ENCODE assay signal across 7 mouse cellular contexts in genomic region chr19:23274054-23274724, GRCm38 (mm10). TPM values are rescaled to one million over a fixed set of nuclear protein-coding genes. Genes with fewer than 3 reads are reported as not detected.
DNase-seq lines count a peak whose midpoint lies in the region; ATAC-seq and TF ChIP-seq lines count a peak whose summit lies in the region.

No protein-coding gene starts in this region.

- H3K27me3 ChIP-seq in lung, embryonic 16.5 days (ENCODE audit: control insufficient read depth, insufficient read depth, low read depth, low read length) = no peaks in the 10 kb centered on the region
- H3K27me3 ChIP-seq in forebrain, embryonic 10.5 days (ENCODE audit: poor library complexity, severe bottlenecking) = no peaks in the 10 kb centered on the region
- H3K27me3 ChIP-seq in limb, embryonic 14.5 days (ENCODE audit: control insufficient read depth, insufficient read depth, low read length) = no peaks in the 10 kb centered on the region
- H3K27me3 ChIP-seq in stomach, embryonic 14.5 days (ENCODE audit: control insufficient read depth, insufficient read depth, low read length) = no peaks in the 10 kb centered on the region

- peak; percentile 53 for ATAC-seq in lung, embryonic 16.5 days (ENCODE audit: low read depth)
- ATAC-seq in limb, embryonic 14.5 days (ENCODE audit: low FRiP score, low read depth) = 0 out of 2 replicates have a peak, but pooled peaks have one; percentile 8
- ATAC-seq in stomach, embryonic 14.5 days (ENCODE audit: insufficient number of reproducible peaks, insufficient read depth, low FRiP score, low read depth) = peak; percentile 35; the same call in 1 of the 2 replicates

- WGBS in lung, embryonic 16.5 days = 44% methylated on average over 4 of the region's 4 CpGs
- WGBS in forebrain, embryonic 10.5 days = 61% methylated on average over 4 of the region's 4 CpGs
- WGBS in limb, embryonic 14.5 days = 56% methylated on average over 4 of the region's 4 CpGs
- 54% methylated on average over 4 of the region's 4 CpGs for WGBS in stomach, embryonic 14.5 days

- peak overlapping the region; percentile 89 for H3K9ac ChIP-seq in lung, embryonic 16.5 days (ENCODE audit: low read length)
- peak overlapping the region; percentile 95 for H3K9ac ChIP-seq in limb, embryonic 14.5 days (ENCODE audit: low read depth, low read length, severe bottlenecking)
- no peak overlapping the region for H3K9ac ChIP-seq in stomach, embryonic 14.5 days (replicated peaks; ENCODE audit: low read depth, low read length)

- no peaks in the 10 kb centered on the region for H3K36me3 ChIP-seq in lung, embryonic 16.5 days (ENCODE audit: control insufficient read depth, insufficient read depth, low read length)
- H3K36me3 ChIP-seq in forebrain, embryonic 10.5 days (replicated peaks) = peaks cover 8% of the 10 kb centered on the region
- H3K36me3 ChIP-seq in limb, embryonic 14.5 days (ENCODE audit: control insufficient read depth, insufficient read depth, low read length) = no peaks in the 10 kb centered on the region
- H3K36me3 ChIP-seq in stomach, embryonic 14.5 days (ENCODE audit: control insufficient read depth, insufficient read depth, low read length) = no peaks in the 10 kb centered on the region

- peak overlapping the region; percentile 77 for H3K4me3 ChIP-seq in lung, embryonic 16.5 days (ENCODE audit: low read length)
- peak overlapping the region; percentile 89 for H3K4me3 ChIP-seq in forebrain, embryonic 10.5 days
- peak overlapping the region; percentile 95 for H3K4me3 ChIP-seq in limb, embryonic 14.5 days (replicated peaks; ENCODE audit: low read length)
- H3K4me3 ChIP-seq in stomach, embryonic 14.5 days (ENCODE audit: low read depth, low read length) = peak overlapping the region; percentile 95

- no peaks in the 10 kb centered on the region for H3K9me3 ChIP-seq in lung, embryonic 16.5 days (ENCODE audit: control insufficient read depth, low read length)
- H3K9me3 ChIP-seq in forebrain, embryonic 10.5 days = no peaks in the 10 kb centered on the region
- no peaks in the 10 kb centered on the region for H3K9me3 ChIP-seq in limb, embryonic 14.5 days (ENCODE audit: control insufficient read depth, low read length)
- H3K9me3 ChIP-seq in stomach, embryonic 14.5 days (ENCODE audit: control insufficient read depth, low read depth, low read length) = no peaks in the 10 kb centered on the region

- no peak for TF ChIP-seq POLR2A in limb, embryonic 14.5 days (IDR thresholded peaks at IDR 0.05; ENCODE audit: borderline replicate concordance, extremely low read depth, insufficient read depth, insufficient read length)

- H3K27ac ChIP-seq in lung, embryonic 16.5 days (ENCODE audit: low read length) = no peak overlapping the region; the same call in 1 of the 2 replicates
- H3K27ac ChIP-seq in forebrain, embryonic 10.5 days = peak overlapping the region; percentile 95
- H3K27ac ChIP-seq in limb, embryonic 14.5 days (replicated peaks; ENCODE audit: low read depth, low read length) = 0 out of 2 replicates have a peak overlapping the region, but pooled peaks have one; percentile 79
- H3K27ac ChIP-seq in stomach, embryonic 14.5 days (ENCODE audit: low read length) = peak overlapping the region; percentile 71; the same call in 1 of the 2 replicates

- peaks cover 8% of the 10 kb centered on the region for H3K4me1 ChIP-seq in lung, embryonic 16.5 days (replicated peaks; ENCODE audit: control insufficient read depth, insufficient read depth, low read length)
- H3K4me1 ChIP-seq in forebrain, embryonic 10.5 days = peaks cover 19% of the 10 kb centered on the region
- H3K4me1 ChIP-seq in limb, embryonic 14.5 days (ENCODE audit: control insufficient read depth, insufficient read depth, low read length) = peaks cover 6% of the 10 kb centered on the region; the same call in 1 of the 2 replicates
- H3K4me1 ChIP-seq in stomach, embryonic 14.5 days (ENCODE audit: control insufficient read depth, insufficient read depth, low read length) = peaks cover 6% of the 10 kb centered on the region

- H3K4me2 ChIP-seq in lung, embryonic 16.5 days (ENCODE audit: low read depth, low read length) = peak overlapping the region; percentile 56
- H3K4me2 ChIP-seq in limb, embryonic 14.5 days (replicated peaks; ENCODE audit: low read depth, low read length, severe bottlenecking) = peak overlapping the region; percentile 55
- H3K4me2 ChIP-seq in stomach, embryonic 14.5 days (replicated peaks; ENCODE audit: low read depth, low read length) = peak overlapping the region; percentile 56

- no peak for DNase-seq in lung, postnatal 25 days (ENCODE audit: low spot score)
- DNase-seq in forebrain, embryonic 10.5 days (ENCODE audit: extremely low spot score, low spot score) = no peak
- DNase-seq in limb, embryonic 14.5 days (ENCODE audit: low spot score) = no peak
- DNase-seq in frontal cortex, postnatal 25 days (ENCODE audit: low spot score in 2 of 2) = no peak
- DNase-seq in kidney, postnatal 4 days = no peak

RNA-seq across cellular contexts. Expression of gene Smc5, which starts 0.5 kb away (rescaled TPM):
- polyA plus RNA-seq in lung, embryonic 16.5 days (2015; fragmentation: Nextera tagmentation; extraction: Ambion mirVana) = 31.6 and 32.6 TPM in 2 replicates
- polyA plus RNA-seq in forebrain, embryonic 10.5 days (2016; fragmentation: Nextera tagmentation; extraction: Ambion mirVana) = 51.1 and 52.3 TPM in 2 replicates
- polyA plus RNA-seq in limb, embryonic 14.5 days (2012; rRNA removed) = 46.3 and 56.3 TPM in 2 replicates
- 33.4 and 38.1 TPM in 2 replicates for polyA plus RNA-seq in limb, embryonic 14.5 days (2014; fragmentation: Nextera tagmentation; extraction: Ambion mirVana)
- polyA plus RNA-seq in stomach, embryonic 14.5 days (2014; fragmentation: Nextera tagmentation; extraction: Ambion mirVana) = 40.8 and 42.3 TPM in 2 replicates
